Mouse (Mus musculus): ENCODE measurements around the gene Med12. TPM values are rescaled to one million over a fixed set of nuclear protein-coding genes. Genes with fewer than 3 reads are reported as not detected.

The Med12 gene
- polyA plus RNA-seq, 1 experiment from 2014 or later: 38.0 TPM

- Histone ChIP-seq H3K4me3 (ENCODE audit: low read depth, low read length) (no peak overlapping the region), H3K4me2 (ENCODE audit: low read depth, low read length) (no peak overlapping the region), H3K9me3 (ENCODE audit: control insufficient read depth, low read length) (no peaks in the 10 kb centered on the region), H3K27me3 (replicated peaks; ENCODE audit: control insufficient read depth, insufficient read depth, low read length) (0 out of 2 replicates have a peak, but pooled peaks cover 7% of the 10 kb centered on the region), H3K9ac (ENCODE audit: low read depth, low read length) (no peak overlapping the region), H3K36me3 (ENCODE audit: control insufficient read depth, insufficient read depth, low read length) (no peaks in the 10 kb centered on the region), H3K27ac (replicated peaks; ENCODE audit: low read depth, low read length) (no peak overlapping the region), H3K4me1 (ENCODE audit: control insufficient read depth, insufficient read depth, low read length) (no peaks in the 10 kb centered on the region)
- 87% methylated on average over 6 of the region's 6 CpGs for WGBS
- no peak for ATAC-seq (ENCODE audit: low read depth)
- no peak for DNase-seq (ENCODE audit: low spot score)
Measured at GRCm38 (mm10) chrX:101266631-101267030, 7.2 kb upstream of the Med12 start.

- H3K27me3 ChIP-seq (replicated peaks; ENCODE audit: control insufficient read depth, insufficient read depth, low read length): peaks cover 7% of the 10 kb centered on the region; the same call in 1 of the 2 replicates
- no peaks in the 10 kb centered on the region for H3K4me1 ChIP-seq (ENCODE audit: control insufficient read depth, insufficient read depth, low read length)
- H3K4me3 ChIP-seq (ENCODE audit: low read depth, low read length): no peak within 1 kb of the TSS
- H3K9me3 ChIP-seq (ENCODE audit: control insufficient read depth, low read length): no peaks in the 10 kb centered on the region
- no peaks in the 10 kb centered on the region for H3K36me3 ChIP-seq (ENCODE audit: control insufficient read depth, insufficient read depth, low read length)
- H3K9ac ChIP-seq (ENCODE audit: low read depth, low read length): no peak within 1 kb of the TSS
- DNase-seq (ENCODE audit: low spot score) (no peak), ATAC-seq (ENCODE audit: low read depth) (no peak)
- no peak within 1 kb of the TSS for H3K4me2 ChIP-seq (ENCODE audit: low read depth, low read length)
- no peak within 1 kb of the TSS for H3K27ac ChIP-seq (replicated peaks; ENCODE audit: low read depth, low read length)
- 57% methylated on average over 5 of the region's 5 CpGs for WGBS
Measured at GRCm38 (mm10) chrX:101268025-101268754, 5.6 kb upstream of the Med12 start, which contains the start of gene Il2rg. Gene Il2rg (minus strand): TSS chrX:101268255.

GRCm38 (mm10) chrX:101268755-101269124 is 5.1 kb upstream of the Med12 start, which contains the start of gene Gm20489:
Gene Gm20489 (minus strand): TSS chrX:101269023.
- Histone ChIP-seq H3K4me3 (ENCODE audit: low read depth, low read length) (no peak within 1 kb of the TSS), H3K27me3 (replicated peaks; ENCODE audit: control insufficient read depth, insufficient read depth, low read length) (peaks cover 7% of the 10 kb centered on the region; the same call in 1 of the 2 replicates), H3K9me3 (ENCODE audit: control insufficient read depth, low read length) (no peaks in the 10 kb centered on the region), H3K4me1 (ENCODE audit: control insufficient read depth, insufficient read depth, low read length) (no peaks in the 10 kb centered on the region), H3K9ac (ENCODE audit: low read depth, low read length) (no peak within 1 kb of the TSS), H3K36me3 (ENCODE audit: control insufficient read depth, insufficient read depth, low read length) (no peaks in the 10 kb centered on the region), H3K4me2 (ENCODE audit: low read depth, low read length) (no peak within 1 kb of the TSS), H3K27ac (replicated peaks; ENCODE audit: low read depth, low read length) (no peak within 1 kb of the TSS)
- no peak for ATAC-seq (ENCODE audit: low read depth)
- no peak for DNase-seq (ENCODE audit: low spot score)
- WGBS: 51% methylated on average over 3 of the region's 3 CpGs

GRCm38 (mm10) chrX:101273410-101273809 is 420 bp upstream of the Med12 start:
- 25% methylated on average over 6 of the region's 6 CpGs for WGBS
- no peak for ATAC-seq (ENCODE audit: low read depth)

GRCm38 (mm10) chrX:101282813-101283212 is 9.0 kb downstream of the Med12 start:
- ATAC-seq (ENCODE audit: low read depth): no peak
- Histone ChIP-seq H3K27me3 (replicated peaks; ENCODE audit: control insufficient read depth, insufficient read depth, low read length) (no peaks in the 10 kb centered on the region; the same call in 1 of the 2 replicates), H3K27ac (replicated peaks; ENCODE audit: low read depth, low read length) (no peak overlapping the region), H3K9ac (ENCODE audit: low read depth, low read length) (no peak overlapping the region), H3K4me1 (ENCODE audit: control insufficient read depth, insufficient read depth, low read length) (no peaks in the 10 kb centered on the region), H3K36me3 (ENCODE audit: control insufficient read depth, insufficient read depth, low read length) (peaks cover 60% of the 10 kb centered on the region), H3K4me2 (ENCODE audit: low read depth, low read length) (no peak overlapping the region), H3K4me3 (ENCODE audit: low read depth, low read length) (no peak overlapping the region), H3K9me3 (ENCODE audit: control insufficient read depth, low read length) (no peaks in the 10 kb centered on the region)
- 69% methylated on average over 6 of the region's 6 CpGs for WGBS
- DNase-seq (ENCODE audit: low spot score): no peak

More at GRCm38 (mm10) chrX:101273410-101273809, 420 bp upstream of the Med12 start:
- Histone ChIP-seq H3K27ac (replicated peaks; ENCODE audit: low read depth, low read length) (peak overlapping the region; percentile 52; the same call in 1 of the 2 replicates), H3K27me3 (replicated peaks; ENCODE audit: control insufficient read depth, insufficient read depth, low read length) (peaks cover 6% of the 10 kb centered on the region; the same call in 1 of the 2 replicates), H3K9ac (ENCODE audit: low read depth, low read length) (peak overlapping the region; percentile 76), H3K4me2 (ENCODE audit: low read depth, low read length) (peak overlapping the region; percentile 57; the same call in 1 of the 2 replicates), H3K4me3 (ENCODE audit: low read depth, low read length) (peak overlapping the region; percentile 58), H3K4me1 (ENCODE audit: control insufficient read depth, insufficient read depth, low read length) (no peaks in the 10 kb centered on the region), H3K9me3 (ENCODE audit: control insufficient read depth, low read length) (no peaks in the 10 kb centered on the region), H3K36me3 (ENCODE audit: control insufficient read depth, insufficient read depth, low read length) (peaks cover 17% of the 10 kb centered on the region)
- no peak for DNase-seq (ENCODE audit: low spot score)

- Histone ChIP-seq H3K4me2 (ENCODE audit: low read depth, low read length) (no peak overlapping the region), H3K36me3 (ENCODE audit: control insufficient read depth, insufficient read depth, low read length) (peaks cover 65% of the 10 kb centered on the region), H3K27me3 (replicated peaks; ENCODE audit: control insufficient read depth, insufficient read depth, low read length) (peaks cover 2% of the 10 kb centered on the region), H3K27ac (replicated peaks; ENCODE audit: low read depth, low read length) (no peak overlapping the region), H3K9ac (ENCODE audit: low read depth, low read length) (no peak overlapping the region), H3K9me3 (ENCODE audit: control insufficient read depth, low read length) (no peaks in the 10 kb centered on the region), H3K4me1 (ENCODE audit: control insufficient read depth, insufficient read depth, low read length) (no peaks in the 10 kb centered on the region), H3K4me3 (ENCODE audit: low read depth, low read length) (no peak overlapping the region)
- ATAC-seq (ENCODE audit: low read depth) (no peak; the same call in 1 of the 2 replicates), DNase-seq (ENCODE audit: low spot score) (peak; percentile 44)
- 29% methylated on average over 6 of the region's 6 CpGs for WGBS
Measured at GRCm38 (mm10) chrX:101285534-101285933, 11.7 kb downstream of the Med12 start.

- H3K36me3 ChIP-seq (ENCODE audit: control insufficient read depth, insufficient read depth, low read length): peaks cover 68% of the 10 kb centered on the region
- no peaks in the 10 kb centered on the region for H3K9me3 ChIP-seq (ENCODE audit: control insufficient read depth, low read length)
- no peak overlapping the region for H3K27ac ChIP-seq (replicated peaks; ENCODE audit: low read depth, low read length)
- H3K4me1 ChIP-seq (ENCODE audit: control insufficient read depth, insufficient read depth, low read length): no peaks in the 10 kb centered on the region
- no peak overlapping the region for H3K4me2 ChIP-seq (ENCODE audit: low read depth, low read length)
- ATAC-seq (ENCODE audit: low read depth) (no peak), DNase-seq (ENCODE audit: low spot score) (no peak)
- 86% methylated on average over 14 of the region's 14 CpGs for WGBS
- H3K4me3 ChIP-seq (ENCODE audit: low read depth, low read length): no peak overlapping the region
- H3K9ac ChIP-seq (ENCODE audit: low read depth, low read length): no peak overlapping the region
- H3K27me3 ChIP-seq (replicated peaks; ENCODE audit: control insufficient read depth, insufficient read depth, low read length): peaks cover 2% of the 10 kb centered on the region
Measured at GRCm38 (mm10) chrX:101285953-101286670, 12.3 kb downstream of the Med12 start.

GRCm38 (mm10) chrX:101287543-101287942 is 13.7 kb downstream of the Med12 start:
- no peak overlapping the region for H3K9ac ChIP-seq (ENCODE audit: low read depth, low read length)
- H3K4me2 ChIP-seq (ENCODE audit: low read depth, low read length): no peak overlapping the region
- H3K36me3 ChIP-seq (ENCODE audit: control insufficient read depth, insufficient read depth, low read length): peaks cover 78% of the 10 kb centered on the region
- H3K9me3 ChIP-seq (ENCODE audit: control insufficient read depth, low read length): no peaks in the 10 kb centered on the region
- peaks cover 2% of the 10 kb centered on the region for H3K27me3 ChIP-seq (replicated peaks; ENCODE audit: control insufficient read depth, insufficient read depth, low read length)
- 86% methylated on average over 2 of the region's 3 CpGs for WGBS
- no peak overlapping the region for H3K27ac ChIP-seq (replicated peaks; ENCODE audit: low read depth, low read length)
- no peaks in the 10 kb centered on the region for H3K4me1 ChIP-seq (ENCODE audit: control insufficient read depth, insufficient read depth, low read length)
- H3K4me3 ChIP-seq (ENCODE audit: low read depth, low read length): no peak overlapping the region
- DNase-seq (ENCODE audit: low spot score) (no peak), ATAC-seq (ENCODE audit: low read depth) (no peak)
